Mouse (Mus musculus): Measurements from ENCODE around the gene Fxyd7.
A peak's percentile ranks its signal among the peaks of the same experiment; 100 is the strongest.

Fxyd7 gene

GRCm38 (mm10) chr7:31074713-31075069 lies 23.4 kb upstream of the Fxyd7 start:
- DNase-seq = no peak

- DNase-seq = no peak
Observed at GRCm38 (mm10) chr7:31074061-31074712, 22.9 kb upstream of the Fxyd7 start.

GRCm38 (mm10) chr7:31073546-31073945 lies 22.3 kb upstream of the Fxyd7 start:
- DNase-seq = no peak

GRCm38 (mm10) chr7:31072326-31072725 lies 21.1 kb upstream of the Fxyd7 start:
- peak; percentile 37 for DNase-seq

GRCm38 (mm10) chr7:31070324-31070723 lies 19.1 kb upstream of the Fxyd7 start:
- DNase-seq = no peak

- no peak for DNase-seq
Observed at GRCm38 (mm10) chr7:31069491-31069890, 18.2 kb upstream of the Fxyd7 start.

GRCm38 (mm10) chr7:31067836-31068235 lies 16.6 kb upstream of the Fxyd7 start:
- no peak for DNase-seq

GRCm38 (mm10) chr7:31063074-31063560 lies 11.8 kb upstream of the Fxyd7 start:
- DNase-seq = no peak

GRCm38 (mm10) chr7:31060621-31061010 lies 9.3 kb upstream of the Fxyd7 start:
- DNase-seq = no peak

GRCm38 (mm10) chr7:31059919-31060620 lies 8.8 kb upstream of the Fxyd7 start:
- DNase-seq = no peak

GRCm38 (mm10) chr7:31059108-31059507 lies 7.8 kb upstream of the Fxyd7 start, which contains the start of gene Lgi4:
Lgi4 (plus strand) TSS chr7:31059342.
- peak; percentile 81 for DNase-seq

- no peak for DNase-seq
Observed at GRCm38 (mm10) chr7:31058211-31058610, 6.9 kb upstream of the Fxyd7 start.

- no peak for DNase-seq
Observed at GRCm38 (mm10) chr7:31057730-31058129, 6.5 kb upstream of the Fxyd7 start.

- no peak for DNase-seq
Observed at GRCm38 (mm10) chr7:31057071-31057470, 5.8 kb upstream of the Fxyd7 start, which contains the start of gene Fxyd1. Fxyd1 (minus strand) TSS chr7:31057199.

- no peak for DNase-seq
Observed at GRCm38 (mm10) chr7:31056448-31056847, 5.2 kb upstream of the Fxyd7 start.

- no peak for DNase-seq
Observed at GRCm38 (mm10) chr7:31055883-31056282, 4.6 kb upstream of the Fxyd7 start.

GRCm38 (mm10) chr7:31055354-31055824 lies 4.1 kb upstream of the Fxyd7 start:
- peak; percentile 61 for DNase-seq

- no peak for DNase-seq
Observed at GRCm38 (mm10) chr7:31054661-31055320, 3.5 kb upstream of the Fxyd7 start.

GRCm38 (mm10) chr7:31053882-31054447 lies 2.7 kb upstream of the Fxyd7 start:
- no peak for DNase-seq

GRCm38 (mm10) chr7:31052636-31053434 lies 1.6 kb upstream of the Fxyd7 start:
- DNase-seq = peak; percentile 63

GRCm38 (mm10) chr7:31052251-31052635 lies 976 bp upstream of the Fxyd7 start:
- no peak for DNase-seq

GRCm38 (mm10) chr7:31050921-31051320 lies 346 bp downstream of the Fxyd7 start:
- no peak for DNase-seq
